Mouse (Mus musculus) gastrocnemius, postnatal 36 days (tissue): ENCODE data around the gene Arfgef2. TPM values are rescaled to one million over a fixed set of nuclear protein-coding genes. Genes with fewer than 3 reads are reported as not detected.

Experiments used
- DNase-seq, 2 experiments: peaks; one replicate each; pipeline ENCODE4 v3.0.0; 2022
- intact Hi-C: fragments of 180-260 bp; cut with DNase I; formaldehyde crosslinking; loops from one replicate; pipeline ENCODE4 v1.15.1; 2025
- total RNA-seq, 2 experiments: library from RNA; stranded (reverse); gene quantifications; 2 replicates each; pipeline ENCODE4 v1.2.3; 2021

Arfgef2 gene
- total RNA-seq, 2 experiments from 2014 or later = 24.3 to 27.5 TPM

DNA sequence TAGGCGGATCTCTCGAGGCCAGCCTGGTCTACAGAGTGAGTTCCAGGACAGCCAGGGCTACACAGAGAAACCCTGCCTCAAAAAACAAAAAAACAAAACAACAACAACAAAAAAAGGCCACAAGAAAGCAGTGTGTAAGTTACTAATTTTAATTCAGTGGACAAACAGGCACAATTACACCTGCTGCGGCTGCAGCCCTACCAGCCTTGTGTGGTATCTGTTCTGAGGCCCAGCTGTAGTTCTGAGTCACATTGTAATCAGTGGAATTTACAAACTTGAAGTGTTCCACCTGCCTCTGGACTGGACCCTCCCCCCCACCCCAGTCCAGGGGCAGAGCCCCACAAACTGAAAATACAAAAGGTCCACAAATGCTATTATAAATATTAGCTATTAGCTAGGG lies 2.1 kb upstream of the Arfgef2 start:
- DNase-seq = no peak
- intact Hi-C loops = no loop called here

DNA sequence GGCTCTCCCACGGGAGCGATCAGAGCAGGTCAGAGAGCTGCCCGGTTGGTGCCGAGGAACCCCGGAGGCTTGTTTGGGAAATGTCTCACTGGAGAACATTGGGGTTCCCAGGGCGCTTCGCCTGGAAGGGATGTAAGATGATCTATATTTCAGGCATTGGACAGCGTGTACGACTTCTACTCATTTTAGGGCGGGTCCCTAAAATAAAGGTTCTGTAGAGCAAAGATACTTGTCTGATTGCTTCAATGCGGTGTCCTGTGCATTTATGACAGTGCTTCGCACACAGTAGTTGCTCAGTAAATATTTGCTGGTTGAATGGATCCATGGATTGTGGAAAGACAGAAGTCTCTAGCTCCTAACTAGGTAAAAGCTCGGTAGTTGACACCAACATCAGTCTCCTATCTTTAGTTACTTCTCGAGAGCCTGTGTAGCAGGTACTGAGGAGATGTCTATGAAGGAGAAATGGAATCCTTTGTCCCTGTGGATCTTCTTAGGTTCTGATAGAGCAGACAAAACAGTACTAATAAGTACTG lies 851 bp downstream of the Arfgef2 start:
- intact Hi-C loops = no loop called here

DNA sequence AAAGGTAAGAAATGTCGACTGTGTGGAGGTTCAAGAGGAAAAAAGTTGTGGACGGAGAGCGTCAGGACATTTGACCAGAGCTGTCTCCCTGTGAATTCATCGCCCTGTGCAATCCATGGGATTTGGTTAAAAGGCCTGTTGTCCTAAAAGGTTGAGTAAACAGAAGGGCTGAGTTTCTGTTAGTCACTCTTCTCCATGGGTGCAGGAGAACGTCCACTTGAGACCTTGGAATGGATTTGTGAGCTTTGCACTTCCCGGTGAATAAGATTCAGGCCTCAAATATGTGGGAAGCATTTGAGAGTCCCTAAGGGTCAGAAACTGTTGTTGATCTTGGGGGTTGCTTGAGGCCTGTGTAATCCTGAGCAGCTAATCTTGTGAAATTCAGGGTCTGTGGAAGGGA lies 1.4 kb downstream of the Arfgef2 start:
- intact Hi-C loops = no loop called here
- no peak for DNase-seq

More for the DNA sequence above, 851 bp downstream of the Arfgef2 start:
- no peak for DNase-seq

DNA sequence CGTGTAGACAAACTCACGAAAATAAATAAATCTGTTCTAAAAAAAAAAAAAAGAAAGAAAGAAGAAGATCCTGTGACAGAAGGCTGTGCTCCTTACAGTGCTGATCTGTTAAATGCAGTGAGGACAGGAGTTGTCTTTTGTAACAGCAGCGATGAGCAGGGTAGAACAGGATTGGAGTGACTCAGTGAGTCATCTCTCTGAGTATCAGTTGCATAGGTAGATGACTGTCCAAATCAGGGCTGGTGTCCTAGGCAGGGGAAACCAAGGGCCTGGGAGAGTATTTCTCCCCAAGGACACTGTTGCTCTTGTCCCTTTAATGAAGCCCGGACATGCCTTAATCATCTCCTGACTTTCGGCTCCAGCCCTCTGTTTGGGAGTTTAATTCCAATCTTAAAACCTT lies 4.1 kb downstream of the Arfgef2 start:
- intact Hi-C loops = no loop called here

DNA sequence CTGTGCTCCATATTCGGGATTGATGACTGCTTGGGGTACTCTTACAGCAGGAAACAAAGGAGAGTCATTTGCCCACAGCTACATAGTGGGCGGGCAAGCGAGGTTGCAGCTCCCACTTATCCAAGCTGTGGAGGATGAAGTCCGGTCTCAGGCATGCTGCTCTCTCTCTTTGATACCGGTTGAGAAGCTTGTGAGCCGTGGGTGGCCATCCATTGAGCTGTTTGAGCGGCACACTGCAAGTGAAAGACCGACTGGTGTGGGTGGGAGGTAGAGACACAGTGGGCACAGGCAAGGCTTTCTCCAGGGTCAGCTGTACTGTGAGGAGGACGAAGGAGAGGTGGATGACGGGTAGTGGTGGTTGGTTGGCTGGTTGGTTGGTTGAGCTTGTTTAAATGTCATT lies 5.4 kb downstream of the Arfgef2 start:
- DNase-seq = no peak

More for the DNA sequence above, 4.1 kb downstream of the Arfgef2 start:
- DNase-seq = no peak

DNA sequence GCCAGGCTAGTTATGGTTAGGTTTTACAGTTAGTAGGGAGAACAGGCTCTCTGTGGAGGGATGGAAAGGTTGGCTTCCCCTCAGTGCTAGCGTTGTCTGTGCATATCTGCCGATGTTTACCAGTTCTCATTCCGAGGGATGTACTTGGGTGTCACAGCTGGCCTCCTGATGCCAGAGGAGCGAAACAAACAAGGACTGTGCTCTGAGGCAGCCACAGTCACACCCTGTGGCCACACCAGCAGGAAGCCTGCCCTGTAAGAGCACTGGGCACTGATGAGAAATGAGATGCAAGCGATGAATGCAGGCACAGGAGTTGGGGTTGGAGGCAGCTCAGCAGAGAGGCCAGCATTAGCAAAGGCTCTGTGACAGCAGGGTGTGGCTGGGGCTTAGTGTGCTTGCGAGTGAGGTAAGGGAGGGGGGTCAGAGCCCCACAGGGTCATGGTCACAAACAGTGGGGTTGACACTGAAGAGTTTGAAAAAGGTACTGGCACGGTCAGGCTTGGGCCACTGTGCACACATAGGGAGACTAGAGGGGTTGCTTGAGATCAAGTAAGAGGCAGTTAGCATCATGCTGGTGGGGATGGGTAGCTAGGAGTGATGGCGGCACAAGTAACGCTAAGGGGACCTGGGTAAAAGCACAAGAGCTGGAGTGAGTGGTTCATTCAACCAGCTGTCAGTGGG lies 13.2 kb downstream of the Arfgef2 start:
- intact Hi-C loops = no loop called here
- DNase-seq = no peak

More for the DNA sequence above, 5.4 kb downstream of the Arfgef2 start:
- intact Hi-C loops = no loop called here

DNA sequence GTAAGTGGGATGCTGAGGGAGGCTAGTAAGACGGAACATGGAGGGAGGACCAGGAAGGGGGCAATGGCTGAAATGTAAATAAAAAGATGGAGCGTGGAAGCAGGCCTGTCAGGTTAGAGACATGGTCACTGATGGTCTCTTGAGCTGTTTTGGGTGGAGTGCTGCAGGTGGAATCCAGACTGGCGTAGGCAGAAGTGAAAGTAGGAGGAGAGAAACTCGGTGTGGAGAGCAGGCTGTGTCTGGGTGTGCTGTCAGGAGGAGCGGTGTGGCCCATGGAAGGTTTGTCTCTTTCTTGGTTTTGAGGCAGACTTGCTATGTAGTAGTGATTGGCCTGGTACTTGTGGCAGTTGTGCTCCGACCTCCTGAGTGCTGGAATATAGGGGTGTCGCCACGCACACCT lies 14.5 kb downstream of the Arfgef2 start:
- no peak for DNase-seq
- intact Hi-C loops = no loop called here

DNA sequence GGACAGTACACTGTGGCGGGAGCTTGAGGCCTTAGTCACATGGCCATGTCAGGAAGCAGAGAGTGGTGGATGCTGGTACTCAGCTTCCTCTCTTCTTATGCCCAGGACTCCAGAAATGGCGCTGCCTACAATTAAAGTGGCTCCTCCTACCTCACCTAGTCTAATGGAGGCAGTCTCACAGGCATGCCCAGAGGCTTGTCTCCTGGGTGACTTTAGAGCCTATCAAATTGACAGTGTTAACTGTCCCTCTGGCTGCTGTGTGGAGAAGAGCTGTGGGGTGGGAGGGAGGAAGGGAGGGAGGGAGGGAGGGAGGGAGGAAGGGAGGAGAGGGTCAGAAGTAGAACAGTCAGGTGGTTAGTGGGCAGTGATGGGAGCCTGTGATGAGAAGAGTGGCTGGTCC lies 15.5 kb downstream of the Arfgef2 start:
- intact Hi-C loops = no loop called here
- no peak for DNase-seq

DNA sequence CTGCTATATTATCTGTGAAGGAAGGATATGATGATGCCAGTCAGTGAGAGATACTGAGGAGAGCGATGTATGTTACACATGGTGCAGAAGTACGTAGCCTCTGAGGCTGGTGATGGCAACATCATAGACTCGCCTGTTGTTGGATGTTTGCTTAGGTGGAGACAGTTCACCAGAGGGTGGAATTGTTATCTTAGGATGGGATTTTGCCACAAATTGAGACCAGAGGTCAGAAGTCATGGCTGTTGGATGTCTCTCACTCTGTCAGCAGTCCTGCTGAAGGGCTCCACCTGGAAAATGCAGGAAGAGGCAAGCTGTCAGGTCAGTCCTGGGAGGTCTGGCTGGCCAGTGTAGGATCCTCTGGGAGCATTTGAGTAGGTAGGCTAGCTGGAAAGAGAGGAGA lies 16.0 kb downstream of the Arfgef2 start:
- intact Hi-C loops = no loop called here
- DNase-seq = no peak

DNA sequence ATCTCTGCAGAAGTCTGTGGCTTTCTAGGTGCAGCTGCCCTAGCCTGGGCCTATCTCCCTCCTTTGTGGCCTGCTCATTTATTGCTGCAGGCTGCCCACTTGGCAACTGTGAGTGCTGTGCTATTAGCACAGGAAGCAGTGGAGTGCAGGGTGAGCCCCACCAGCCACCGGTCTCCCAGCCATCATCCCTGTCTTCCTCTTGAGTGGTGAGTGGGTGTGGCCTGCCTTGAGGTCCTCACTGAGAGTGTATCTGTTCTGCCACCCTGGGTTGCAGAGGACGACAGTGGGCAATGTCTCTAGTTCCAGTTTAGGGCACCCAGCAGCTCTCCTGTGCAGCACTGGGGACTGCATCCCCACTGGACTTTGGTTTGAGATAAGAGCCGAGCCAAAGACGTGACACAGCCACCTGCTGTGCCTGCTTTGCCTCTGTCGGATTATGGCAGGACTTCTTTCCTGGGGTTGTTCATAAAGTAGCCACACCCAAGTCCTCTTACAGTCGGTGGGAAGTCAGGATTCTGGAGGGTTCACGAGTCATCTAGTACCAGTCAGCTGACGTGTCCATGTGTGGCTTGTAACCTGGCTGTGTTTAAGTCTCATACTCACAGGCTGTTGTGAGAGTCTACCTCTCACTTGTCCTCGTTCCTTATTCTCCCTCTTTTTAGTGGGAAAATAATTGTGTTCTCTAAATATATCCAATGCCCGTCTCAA lies 16.9 kb downstream of the Arfgef2 start:
- intact Hi-C loops = no loop called here
- no peak for DNase-seq

DNA sequence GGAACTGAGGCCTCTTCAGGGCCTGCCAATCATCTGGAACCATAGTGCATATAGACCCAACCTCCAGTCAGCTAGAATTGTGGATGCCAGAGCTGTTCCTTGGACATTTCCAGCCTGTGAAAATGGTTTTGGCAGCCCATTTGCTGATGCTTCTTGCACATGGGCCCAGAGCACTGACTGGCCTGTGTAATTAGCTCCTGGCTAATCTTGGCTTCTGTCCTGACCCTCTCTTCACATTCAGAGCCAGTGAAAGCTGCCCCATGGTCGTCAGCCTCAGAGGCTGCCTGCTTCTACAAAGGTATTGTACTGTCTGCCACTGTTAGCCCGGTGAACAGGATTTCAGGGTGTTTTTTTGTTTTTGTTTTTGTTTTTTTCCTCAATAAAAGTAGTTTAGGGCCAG lies 17.5 kb downstream of the Arfgef2 start:
- DNase-seq = no peak
- intact Hi-C loops = no loop called here

DNA sequence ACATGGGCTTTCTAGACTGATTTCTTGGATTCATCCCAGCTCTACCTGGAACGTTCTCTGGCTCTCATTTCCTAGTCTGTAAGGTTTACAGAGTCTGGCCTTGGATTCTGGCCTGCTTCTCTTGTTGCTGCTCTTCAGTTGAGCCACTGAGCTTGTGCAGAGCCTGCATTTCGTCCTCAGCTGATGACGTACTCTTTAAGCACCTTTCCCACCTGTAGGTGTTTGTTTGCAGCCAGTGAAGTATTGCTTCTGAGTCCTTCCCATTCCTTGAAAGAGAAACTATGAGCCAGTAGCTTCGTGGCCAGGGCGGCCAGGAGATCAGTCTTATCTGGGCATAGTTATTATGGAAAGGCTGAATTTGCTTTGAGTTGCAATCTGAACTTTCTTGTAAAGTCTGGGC lies 19.0 kb downstream of the Arfgef2 start:
- intact Hi-C loops = no loop called here
- DNase-seq = no peak

DNA sequence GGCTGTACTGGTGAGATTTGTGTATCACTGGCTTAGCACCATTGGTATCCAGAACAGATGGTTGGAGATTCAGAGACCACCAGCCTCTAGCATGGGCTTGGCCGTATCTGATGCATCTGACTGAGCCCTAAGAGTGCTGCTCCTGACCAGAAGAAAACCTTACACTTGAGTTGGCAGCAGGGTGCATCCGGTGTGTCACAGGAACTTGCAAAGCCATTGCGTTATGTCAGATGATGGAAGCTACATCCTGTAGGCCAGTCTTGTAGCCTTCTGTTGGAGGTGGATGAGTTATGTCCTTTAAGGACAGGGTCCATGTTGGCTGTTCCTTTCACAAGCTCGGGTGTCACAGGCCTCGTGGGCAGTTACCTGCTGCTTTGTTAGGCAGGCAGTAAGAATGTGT lies 19.6 kb downstream of the Arfgef2 start:
- no peak for DNase-seq
- intact Hi-C loops = no loop called here

DNA sequence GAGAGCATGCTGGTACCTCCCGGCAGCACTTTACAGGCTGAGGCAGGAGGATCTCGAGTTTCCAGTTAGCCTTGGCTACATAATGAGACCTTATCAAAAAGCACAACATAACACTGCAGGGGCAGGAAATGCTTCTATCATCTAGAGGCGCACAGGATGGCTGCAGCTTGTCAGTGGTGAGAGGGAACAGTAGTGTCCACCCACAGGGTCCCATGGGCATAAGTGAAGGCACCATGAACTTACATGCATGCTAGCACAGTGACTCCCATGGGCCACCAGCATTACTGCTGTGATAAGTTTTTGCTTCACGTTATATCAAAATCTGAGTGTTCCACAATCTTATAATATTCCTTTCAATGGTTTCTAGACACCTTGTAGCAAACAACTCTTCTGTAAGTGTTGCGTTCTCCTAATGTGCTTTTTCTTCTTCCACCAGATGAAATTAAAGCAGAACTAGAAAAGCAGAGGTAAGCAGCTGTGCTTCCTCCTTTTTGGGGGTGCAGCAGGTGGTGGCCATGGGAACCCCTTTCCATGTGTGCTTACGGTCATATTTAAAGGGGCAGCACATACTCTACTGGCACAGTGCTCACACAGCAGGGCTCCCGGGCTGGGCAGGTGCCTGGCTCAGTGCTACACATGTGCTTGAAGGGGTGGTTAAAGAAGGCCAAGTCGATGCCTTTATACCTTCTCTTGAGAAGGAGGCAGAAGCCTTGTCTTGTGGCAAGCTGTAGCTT lies 21.3 kb downstream of the Arfgef2 start:
- no peak for DNase-seq
- intact Hi-C loops = no loop called here

DNA sequence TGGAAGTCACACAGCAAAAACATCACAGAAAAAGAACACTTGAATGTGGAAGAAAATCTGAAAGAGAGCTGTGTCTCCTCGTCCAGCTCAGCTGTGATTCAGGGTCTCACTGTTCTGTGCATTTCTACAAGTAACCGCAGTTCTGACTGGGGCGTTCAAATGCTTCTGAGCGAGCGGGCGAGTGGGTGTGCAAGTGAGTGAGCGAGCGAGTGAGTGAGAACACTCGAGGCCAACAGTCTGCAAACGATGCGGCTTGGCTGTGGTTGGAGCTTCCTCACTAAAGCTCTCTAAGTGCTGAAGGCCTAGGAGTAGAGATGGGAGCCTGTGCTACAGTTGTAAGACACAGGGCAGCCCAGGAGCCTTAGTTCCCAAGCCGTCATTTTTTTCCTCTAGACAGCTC lies 22.9 kb downstream of the Arfgef2 start:
- intact Hi-C loops = no loop called here
- DNase-seq = no peak

DNA sequence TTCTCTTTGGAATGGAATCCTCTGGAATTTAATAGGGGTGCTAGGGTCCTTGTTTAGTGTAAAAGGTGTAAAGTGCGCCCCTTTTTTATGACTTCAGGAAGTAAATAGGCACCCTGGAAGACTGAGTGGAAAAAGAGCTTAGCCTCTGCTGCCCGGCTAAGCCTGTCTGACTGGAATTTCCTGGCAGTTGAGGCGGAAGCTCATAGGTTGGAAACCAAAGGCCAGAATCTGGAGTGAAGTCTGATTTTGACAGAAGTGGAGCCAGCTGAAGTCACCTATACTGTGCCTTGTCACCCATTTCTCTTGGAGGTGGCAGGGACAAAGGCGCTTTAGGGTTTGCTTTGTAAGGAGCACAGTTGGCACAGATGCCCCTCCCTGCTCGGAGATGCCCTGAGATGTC lies 25.0 kb downstream of the Arfgef2 start:
- intact Hi-C loops = no loop called here
- DNase-seq = no peak

DNA sequence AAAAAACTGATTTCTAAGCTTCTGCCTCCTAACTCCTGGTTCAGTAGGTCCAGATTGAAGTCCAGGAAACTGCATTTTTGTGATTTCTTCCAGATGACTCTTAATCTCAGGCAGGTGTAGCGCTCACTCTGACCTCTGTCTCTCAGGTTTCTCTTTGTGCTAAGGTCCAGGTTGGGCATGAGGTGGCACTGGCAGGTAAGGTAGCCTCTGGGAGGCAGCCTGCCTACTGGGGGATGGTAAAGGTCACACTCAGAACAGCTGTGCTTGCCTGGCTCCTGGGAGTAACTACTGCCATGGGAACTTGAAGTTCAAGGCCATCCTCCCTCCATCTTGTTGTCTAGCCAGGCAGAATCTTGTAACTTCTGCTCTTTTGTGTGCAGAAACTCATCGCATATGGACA lies 28.7 kb downstream of the Arfgef2 start:
- no peak for DNase-seq
- intact Hi-C loops = no loop called here

DNA sequence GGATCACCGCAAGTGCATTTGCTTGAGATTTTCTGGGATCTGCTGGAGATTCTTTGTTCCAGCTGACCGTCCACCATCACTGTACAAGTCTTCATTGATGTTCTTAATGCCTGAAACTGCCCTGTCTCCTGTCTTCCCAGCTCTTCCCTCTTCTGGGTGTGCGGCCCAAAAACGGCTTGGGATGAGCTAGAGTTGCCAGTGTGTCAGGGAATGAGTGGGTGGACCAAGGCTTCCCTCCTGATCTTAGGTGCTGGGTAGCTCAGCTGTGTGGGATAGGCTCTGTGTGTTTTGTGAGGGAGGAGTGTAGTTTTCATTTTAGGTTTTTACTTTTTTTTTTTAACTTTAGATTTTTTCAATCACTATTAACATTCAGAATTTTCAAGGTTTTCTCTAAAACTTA lies 29.4 kb downstream of the Arfgef2 start:
- intact Hi-C loops = no loop called here
- DNase-seq = no peak

DNA sequence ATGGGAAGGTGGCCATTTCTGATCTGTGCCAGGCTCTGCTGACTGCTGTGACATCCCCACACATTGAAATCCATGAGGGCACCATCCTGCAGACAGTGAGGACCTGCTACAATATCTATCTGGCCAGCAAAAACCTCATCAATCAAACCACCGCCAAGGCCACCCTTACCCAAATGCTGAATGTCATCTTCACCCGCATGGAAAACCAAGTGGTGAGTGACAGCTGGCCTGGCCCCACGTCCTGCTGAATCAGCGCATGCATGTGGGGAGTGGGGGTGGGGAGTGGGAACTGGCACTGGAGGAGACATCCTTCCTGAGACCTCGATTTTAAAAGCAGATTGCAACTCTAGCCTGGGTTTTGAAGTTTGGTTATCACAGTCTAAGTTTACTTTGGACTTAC lies 30.2 kb downstream of the Arfgef2 start:
- DNase-seq = no peak
- intact Hi-C loops = no loop called here

DNA sequence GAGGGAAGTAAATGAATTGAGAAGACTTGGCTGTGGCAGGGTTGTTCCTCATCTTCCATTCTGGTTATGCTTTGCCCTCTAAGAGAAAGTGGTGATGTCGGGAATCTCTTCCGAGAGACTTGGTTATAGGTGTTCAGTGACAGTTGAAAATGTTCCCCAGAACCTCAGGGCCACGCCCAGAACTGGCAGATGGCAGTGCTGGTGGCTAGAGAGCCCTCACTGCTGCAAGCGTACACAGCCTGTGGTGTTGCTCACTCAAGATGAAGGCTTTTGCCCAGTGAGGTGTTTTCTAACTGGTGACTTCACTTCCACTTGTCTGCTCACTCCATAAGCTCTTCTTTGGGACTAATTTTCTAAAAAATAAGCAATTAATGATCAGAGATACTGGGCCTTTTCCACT lies 36.4 kb downstream of the Arfgef2 start:
- no peak for DNase-seq
- intact Hi-C loops = no loop called here

DNA sequence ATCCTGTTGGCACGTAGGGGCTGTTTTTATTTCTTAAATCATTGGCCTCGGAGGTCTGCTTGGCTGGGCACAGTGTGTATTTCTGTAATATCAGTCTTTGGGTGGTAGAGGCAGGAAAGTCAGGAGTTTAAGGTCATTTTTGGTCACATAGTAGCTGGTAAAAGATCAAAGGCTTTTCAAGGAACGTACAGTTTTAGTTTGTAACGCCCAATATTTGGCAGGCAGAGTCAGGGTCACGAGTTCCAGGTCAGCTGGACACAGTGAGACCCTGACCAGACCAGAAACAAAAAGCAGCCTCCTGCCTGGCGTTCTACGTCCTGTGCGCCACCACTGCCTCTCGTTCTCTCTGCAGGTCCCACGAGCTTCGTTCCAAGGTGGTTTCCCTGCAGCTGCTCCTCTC lies 45.3 kb downstream of the Arfgef2 start:
- intact Hi-C loops = no loop called here
- no peak for DNase-seq

DNA sequence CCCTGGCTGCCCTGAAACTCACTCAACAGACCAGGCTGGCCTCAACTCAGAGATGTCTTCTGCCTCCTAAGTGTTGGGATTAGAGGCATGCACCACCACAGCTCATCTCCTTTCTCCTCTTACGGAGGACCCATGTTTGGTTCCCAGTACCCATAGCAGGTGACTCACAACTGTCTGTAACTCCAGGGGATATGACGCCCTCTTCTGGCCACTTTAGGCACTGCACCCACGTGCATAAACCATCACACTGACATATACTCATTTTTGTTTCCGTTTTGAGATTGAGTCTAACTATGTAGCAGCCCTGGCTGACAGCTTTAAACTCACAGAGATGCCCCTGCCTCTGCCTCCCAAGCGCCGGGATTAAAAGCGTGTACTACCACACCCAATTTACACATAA lies 46.9 kb downstream of the Arfgef2 start:
- intact Hi-C loops = no loop called here
- no peak for DNase-seq
